ENCODE assay signal across 26 mouse cellular contexts in the genomic region with DNA sequence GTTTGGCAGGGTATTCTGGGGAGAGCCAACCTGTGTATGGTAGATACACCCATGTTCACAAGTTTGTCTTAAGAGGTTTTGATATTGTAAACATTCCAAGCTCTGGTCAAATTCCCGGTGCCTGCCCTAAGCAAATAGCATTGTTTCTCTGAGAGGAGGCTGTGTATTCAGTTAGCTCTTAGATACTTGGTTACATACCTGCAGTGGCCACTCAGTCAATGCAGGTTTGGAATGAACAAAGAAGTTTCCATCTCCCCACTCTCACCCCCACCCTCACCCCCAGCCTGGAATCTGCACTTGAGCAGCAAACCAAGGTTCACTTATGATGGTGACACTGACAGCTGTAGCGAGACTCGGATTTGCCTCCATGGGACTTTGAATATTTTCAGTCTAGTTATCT. TPM values are rescaled to one million over a fixed set of nuclear protein-coding genes. Genes with fewer than 3 reads are reported as not detected.
DNase-seq lines count a peak whose midpoint lies in the region; ATAC-seq and TF ChIP-seq lines count a peak whose summit lies in the region.
"Had no signal": no experiment of that assay in that cellular context is flagged by ENCODE, and none has a peak within 500 bp of the region (broad histone marks: within the 10 kb centered on the region; RNA-seq: fewer than 3 reads in every experiment).

No protein-coding gene starts in this region.

- WGBS in lung, postnatal 0 days = 43% methylated on average over 3 of the region's 3 CpGs
- WGBS in stomach, embryonic 16.5 days = 47% methylated on average over 3 of the region's 3 CpGs
- 65% methylated on average over 3 of the region's 3 CpGs for WGBS in liver, postnatal 0 days (ENCODE audit: insufficient replicate concordance)

- no peak overlapping the region for H3K4me3 ChIP-seq in lung, postnatal 0 days (ENCODE audit: low read depth, low read length)
- H3K4me3 ChIP-seq in stomach, embryonic 16.5 days (replicated peaks; ENCODE audit: low read length) = no peak overlapping the region
- no peak overlapping the region for H3K4me3 ChIP-seq in liver, postnatal 0 days (ENCODE audit: low read depth, low read length)
- H3K4me3 ChIP-seq: embryonic facial prominence, embryonic 12.5 days; embryonic facial prominence, embryonic 15.5 days; gastrocnemius, adult 2 months; heart, adult 2 months; heart, embryonic 10.5 days; heart, embryonic 13.5 days had no signal

- peak; percentile 93 for TF ChIP-seq EP300 in lung, postnatal 0 days (IDR thresholded peaks at IDR 0.05)
- TF ChIP-seq EP300 in liver, postnatal 0 days (IDR thresholded peaks at IDR 0.05; ENCODE audit: low read depth) = no peak

- no peaks in the 10 kb centered on the region for H3K4me1 ChIP-seq in lung, postnatal 0 days (ENCODE audit: insufficient read depth, low read depth, low read length)
- H3K4me1 ChIP-seq in stomach, embryonic 16.5 days (ENCODE audit: control insufficient read depth, insufficient read depth, low read length) = no peaks in the 10 kb centered on the region
- H3K4me1 ChIP-seq in liver, postnatal 0 days (ENCODE audit: insufficient read depth) = no peaks in the 10 kb centered on the region
- H3K4me1 ChIP-seq: embryonic facial prominence, embryonic 12.5 days; embryonic facial prominence, embryonic 15.5 days; heart, embryonic 10.5 days had no signal

- TF ChIP-seq CTCF in lung, postnatal 0 days (IDR thresholded peaks at IDR 0.05) = no peak
- TF ChIP-seq CTCF in liver, postnatal 0 days (IDR thresholded peaks at IDR 0.05; ENCODE audit: low read depth) = no peak

- H3K4me2 ChIP-seq in lung, postnatal 0 days (replicated peaks; ENCODE audit: low read depth, low read length) = no peak overlapping the region
- no peak overlapping the region for H3K4me2 ChIP-seq in stomach, embryonic 16.5 days (ENCODE audit: low read depth, low read length)
- H3K4me2 ChIP-seq in liver, postnatal 0 days (ENCODE audit: low read depth, low read length) = no peak overlapping the region
- H3K4me2 ChIP-seq: embryonic facial prominence, embryonic 12.5 days; embryonic facial prominence, embryonic 15.5 days; heart, embryonic 13.5 days; hindbrain, embryonic 14.5 days had no signal

- H3K27ac ChIP-seq in lung, postnatal 0 days (ENCODE audit: low read length) = peak overlapping the region; percentile 75
- no peak overlapping the region for H3K27ac ChIP-seq in stomach, embryonic 16.5 days (ENCODE audit: low read length)
- H3K27ac ChIP-seq in liver, postnatal 0 days (ENCODE audit: low read depth) = no peak overlapping the region
- H3K27ac ChIP-seq: embryonic facial prominence, embryonic 12.5 days; embryonic facial prominence, embryonic 15.5 days; gastrocnemius, adult 2 months; heart, adult 2 months; heart, embryonic 10.5 days; heart, embryonic 13.5 days; hindbrain, embryonic 14.5 days had no signal

- H3K9ac ChIP-seq in lung, postnatal 0 days (replicated peaks; ENCODE audit: low read depth) = no peak overlapping the region
- no peak overlapping the region for H3K9ac ChIP-seq in stomach, embryonic 16.5 days (ENCODE audit: low read length)
- H3K9ac ChIP-seq in liver, postnatal 0 days (replicated peaks) = no peak overlapping the region
- H3K9ac ChIP-seq: embryonic facial prominence, embryonic 12.5 days; embryonic facial prominence, embryonic 15.5 days; forebrain, postnatal 0 days; heart, embryonic 13.5 days; hindbrain, embryonic 14.5 days had no signal

- no peaks in the 10 kb centered on the region for H3K9me3 ChIP-seq in lung, postnatal 0 days (ENCODE audit: low read length)
- H3K9me3 ChIP-seq in stomach, embryonic 16.5 days (replicated peaks; ENCODE audit: control insufficient read depth, low read length) = no peaks in the 10 kb centered on the region
- H3K9me3 ChIP-seq in liver, postnatal 0 days (ENCODE audit: low read length) = no peaks in the 10 kb centered on the region
- H3K9me3 ChIP-seq: embryonic facial prominence, embryonic 12.5 days; embryonic facial prominence, embryonic 15.5 days; heart, embryonic 10.5 days; heart, embryonic 13.5 days had no signal

- no peaks in the 10 kb centered on the region for H3K36me3 ChIP-seq in lung, postnatal 0 days (ENCODE audit: insufficient read depth, low read length)
- H3K36me3 ChIP-seq in stomach, embryonic 16.5 days (ENCODE audit: control insufficient read depth, insufficient read depth, low read length) = no peaks in the 10 kb centered on the region
- H3K36me3 ChIP-seq in liver, postnatal 0 days (replicated peaks; ENCODE audit: insufficient read depth, low read length) = no peaks in the 10 kb centered on the region
- H3K36me3 ChIP-seq: embryonic facial prominence, embryonic 12.5 days; embryonic facial prominence, embryonic 15.5 days; heart, embryonic 10.5 days; heart, embryonic 13.5 days had no signal

- peak; percentile 91 for ATAC-seq in lung, postnatal 0 days
- 0 out of 2 replicates have a peak, but pooled peaks have one; percentile 25 for ATAC-seq in stomach, embryonic 16.5 days (ENCODE audit: insufficient read depth, low FRiP score)
- no peak for ATAC-seq in liver, postnatal 0 days
- ATAC-seq: activated CD4-positive, CD25-positive, alpha-beta regulatory T cell, adult 4 months; forebrain, embryonic 14.5 days; forebrain, postnatal 0 days had no signal

- DNase-seq in lung, adult 18-20 months = peak; percentile 36 to 67
- DNase-seq in lung, postnatal 14 days = no peak
- peak; percentile 81 for DNase-seq in lung, postnatal 0 days (ENCODE audit: low spot score)
- peak; percentile 49 for DNase-seq in lung, postnatal 36 days
- no peak for DNase-seq in liver
- no peak for DNase-seq in liver, postnatal 0 days
- DNase-seq in adrenal gland, postnatal 36 days = no peak
- DNase-seq: adrenal gland, postnatal 10 days; cerebellum, adult 11 months; cerebellum, adult 2 months; cerebellum, adult 9-11 months; cerebellum, postnatal 25 days; forebrain, postnatal 0 days; gastrocnemius, adult 2 months; gastrocnemius, postnatal 14 days; heart, adult 2 months; heart, postnatal 14 days; heart, postnatal 4 days had no signal

- H3K27me3 ChIP-seq in lung, postnatal 0 days (replicated peaks; ENCODE audit: insufficient read depth, low read length) = no peaks in the 10 kb centered on the region
- no peaks in the 10 kb centered on the region for H3K27me3 ChIP-seq in stomach, embryonic 16.5 days (ENCODE audit: control insufficient read depth, insufficient read depth, low read length)
- no peaks in the 10 kb centered on the region for H3K27me3 ChIP-seq in liver, postnatal 0 days (ENCODE audit: insufficient read depth, low read length)
- H3K27me3 ChIP-seq: embryonic facial prominence, embryonic 12.5 days; embryonic facial prominence, embryonic 15.5 days had no signal

RNA-seq across cellular contexts. Expression of a gene that starts 52.5 kb away (rescaled TPM):
- polyA plus RNA-seq in lung, postnatal 0 days (2015; fragmentation: Nextera tagmentation; extraction: Ambion mirVana) = 116 and 147 TPM in 2 replicates
- polyA plus RNA-seq in stomach, embryonic 16.5 days (2015; fragmentation: Nextera tagmentation; extraction: Ambion mirVana) = 68.1 and 71.3 TPM in 2 replicates
- 2.6 and 2.9 TPM in 2 replicates for polyA plus RNA-seq in liver, postnatal 0 days (2015; fragmentation: Nextera tagmentation; extraction: Ambion mirVana)
- 10 to 100 TPM in 1 of 2 experiments, 1 to 10 TPM in 1; 8.4 to 11.1 TPM for total RNA-seq in adrenal gland, postnatal 36 days (2021)

Comparison
In these comparisons a context has a peak if more than half of its experiments do, and no peak if none do; other contexts are left out.
1. DNase-seq: peak in lung, adult 18-20 months (2 of 2), lung, postnatal 0 days (single experiment) and lung, postnatal 36 days (single experiment); none in lung, postnatal 14 days (single experiment), liver (single experiment), liver, postnatal 0 days (single experiment) and adrenal gland, postnatal 36 days (0 of 2).
2. RNA of a gene that starts 52.5 kb away (polyA plus RNA-seq): 116 to 147 TPM in lung, postnatal 0 days and 68.1 to 71.3 TPM in stomach, embryonic 16.5 days; 2.6 to 2.9 TPM in liver, postnatal 0 days; every median in the first group is over 10 times any median in the second.